Comparison of ENCODE assay signal across 31 mouse cellular contexts in the genomic region with DNA sequence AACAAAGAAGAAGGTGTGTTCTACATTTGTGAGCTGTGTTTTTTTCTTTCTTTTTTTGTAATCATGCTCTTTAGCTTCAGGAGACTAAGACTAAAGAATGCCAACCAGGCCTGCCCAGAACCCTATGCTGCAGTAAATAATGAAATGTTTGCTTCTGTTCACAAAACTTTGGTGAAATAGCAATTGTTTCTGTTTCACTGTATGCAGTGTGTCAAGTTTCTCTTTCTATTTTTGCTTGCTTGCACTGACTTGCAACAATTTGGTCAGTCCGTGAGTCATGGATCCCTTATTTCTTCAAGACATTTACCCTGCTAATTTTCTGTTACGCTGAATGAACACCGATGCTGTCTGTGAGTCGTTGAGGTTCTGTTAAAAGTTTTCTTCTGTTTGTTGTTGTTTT.
"Had no signal": no experiment of that assay in that cellular context is flagged by ENCODE, and none has a peak within 500 bp of the region (broad histone marks: within the 10 kb centered on the region; RNA-seq: fewer than 3 reads in every experiment).

No protein-coding gene starts in this region.

- H3K36me3 ChIP-seq: heart, embryonic 10.5 days; heart, embryonic 12.5 days; heart, embryonic 13.5 days; heart, embryonic 15.5 days; hindbrain, embryonic 10.5 days; hindbrain, embryonic 12.5 days; hindbrain, embryonic 13.5 days; hindbrain, embryonic 15.5 days; intestine, embryonic 15.5 days; kidney, embryonic 15.5 days had no signal

- H3K27ac ChIP-seq: heart, embryonic 10.5 days; heart, embryonic 13.5 days; heart, embryonic 15.5 days; hindbrain, embryonic 10.5 days; hindbrain, embryonic 12.5 days; hindbrain, embryonic 13.5 days; hindbrain, embryonic 14.5 days; hindbrain, embryonic 15.5 days; hindbrain, postnatal 0 days; intestine, embryonic 15.5 days; kidney, embryonic 15.5 days; kidney, postnatal 0 days; layer of hippocampus, adult 2 months had no signal

- H3K4me2 ChIP-seq: heart, embryonic 11.5 days; heart, embryonic 12.5 days; heart, embryonic 13.5 days; heart, embryonic 15.5 days; hindbrain, embryonic 12.5 days; hindbrain, embryonic 13.5 days; hindbrain, embryonic 14.5 days; hindbrain, embryonic 15.5 days; intestine, embryonic 15.5 days; kidney, embryonic 15.5 days had no signal

- H3K9me3 ChIP-seq: heart, embryonic 10.5 days; heart, embryonic 12.5 days; heart, embryonic 13.5 days; heart, embryonic 15.5 days; hindbrain, embryonic 10.5 days; hindbrain, embryonic 12.5 days; hindbrain, embryonic 13.5 days; hindbrain, embryonic 15.5 days; intestine, embryonic 15.5 days; kidney, embryonic 15.5 days had no signal

- H3K4me3 ChIP-seq: heart, embryonic 10.5 days; heart, embryonic 12.5 days; heart, embryonic 13.5 days; heart, embryonic 15.5 days; hindbrain, embryonic 10.5 days; hindbrain, embryonic 12.5 days; hindbrain, embryonic 13.5 days; hindbrain, embryonic 15.5 days; intestine, embryonic 15.5 days; kidney, embryonic 15.5 days; layer of hippocampus, adult 2 months had no signal

- DNase-seq: heart, postnatal 10 days; heart, postnatal 14 days; heart, postnatal 36 days; heart, postnatal 4 days; kidney, adult 11 months; kidney, adult 18-20 months; kidney, adult 2 months; kidney, adult 8-10 months; kidney, adult 9 months; kidney, postnatal 10 days; kidney, postnatal 14 days; kidney, postnatal 25 days; kidney, postnatal 36 days; kidney, postnatal 4 days; layer of hippocampus, adult 9-11 months; layer of hippocampus, postnatal 36 days had no signal

- H3K9ac ChIP-seq: heart, embryonic 12.5 days; heart, embryonic 13.5 days; heart, embryonic 15.5 days; hindbrain, embryonic 12.5 days; hindbrain, embryonic 13.5 days; hindbrain, embryonic 14.5 days; hindbrain, embryonic 15.5 days; intestine, embryonic 15.5 days; kidney, embryonic 15.5 days had no signal

- H3K4me1 ChIP-seq: heart, embryonic 13.5 days; heart, embryonic 15.5 days; hindbrain, embryonic 10.5 days; hindbrain, embryonic 12.5 days; hindbrain, embryonic 13.5 days; hindbrain, embryonic 15.5 days; intestine, embryonic 15.5 days; kidney, embryonic 15.5 days had no signal

- H3K27me3 ChIP-seq: heart, embryonic 12.5 days; heart, embryonic 13.5 days; heart, embryonic 15.5 days; hindbrain, embryonic 12.5 days; hindbrain, embryonic 13.5 days; hindbrain, embryonic 15.5 days; intestine, embryonic 15.5 days; kidney, embryonic 15.5 days had no signal
